Mouse (Mus musculus): ENCODE measurements around the gene Gm47289. TPM values are rescaled to one million over a fixed set of nuclear protein-coding genes. Genes with fewer than 3 reads are reported as not detected.

Gm47289 gene
- not detected for polyA plus RNA-seq (2012; fragmentation: generic; extraction: Trizol)

DNA sequence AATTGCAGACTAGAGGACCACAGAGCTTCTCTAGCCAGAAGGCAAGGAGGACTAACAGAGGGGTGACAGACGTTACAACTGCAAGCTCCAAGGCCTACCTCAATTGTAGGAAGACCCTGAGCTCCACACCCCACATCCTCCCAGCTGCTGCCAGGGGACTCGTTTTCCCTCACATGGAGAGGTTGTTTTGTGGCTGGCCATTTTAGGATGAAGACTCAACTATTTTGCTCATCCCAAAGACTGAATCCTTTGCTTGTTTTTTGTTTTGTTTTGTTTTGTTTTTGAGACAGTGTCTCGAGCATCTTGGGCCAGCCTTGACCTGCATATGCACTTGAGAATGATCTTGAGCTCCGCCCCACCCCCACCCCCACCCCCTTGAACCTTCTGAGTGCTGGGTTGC, at the start of gene Gm47289:
Gm47289 (plus strand) TSS at position 301 of the 400 bp plus-strand sequence.

GRCm38 (mm10) chr9:119156278-119157201, 2.4 kb upstream of the Gm47289 start, which contains the start of gene Acaa1b:
Gene Acaa1b (minus strand): TSS chr9:119157093.

DNA sequence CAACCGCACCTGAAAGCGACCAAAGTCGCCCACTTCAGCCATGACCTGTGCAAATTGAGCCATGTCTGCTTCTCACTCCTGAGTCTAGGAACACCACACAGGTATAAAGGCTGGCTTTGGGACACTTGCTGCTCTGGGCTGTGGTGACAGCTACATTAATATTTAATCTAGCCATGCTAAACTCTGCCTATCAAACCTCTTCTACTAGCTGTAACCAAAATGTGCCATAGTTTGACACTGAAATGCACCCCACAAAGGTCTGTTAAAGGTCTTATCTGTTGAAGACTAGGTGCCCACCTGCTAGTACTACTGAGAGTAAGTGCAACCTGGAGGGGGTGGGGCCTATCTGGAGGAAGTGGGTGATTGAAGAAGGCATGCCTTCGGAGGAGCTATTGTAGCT, 50.0 kb downstream of the Gm47289 start, which contains the start of gene Slc22a13:
Slc22a13 (minus strand) TSS at position 101 of the 400 bp plus-strand sequence.

Other genes with a start within 250 kb of the Gm47289 start
- 10 to 100 TPM in 1 of 2 experiments, 1 to 10 TPM in 1; 5.0 to 14.3 TPM for gene Ctdspl, start 232.7 kb upstream of the Gm47289 start, polyA plus RNA-seq (2012; fragmentation: generic; extraction: Trizol)
- gene Vill, start 106.4 kb upstream of the Gm47289 start, polyA plus RNA-seq (2012; fragmentation: generic; extraction: Trizol) = 10 to 100 TPM in 1 of 2 experiments, 1 to 10 TPM in 1; 2.0 to 12.0 TPM
- 10 to 100 TPM; 13.0 to 41.1 TPM for gene Plcd1, start 65.7 kb upstream of the Gm47289 start, polyA plus RNA-seq (2012; fragmentation: generic; extraction: Trizol)
- under 1 TPM; 0.05 to 0.66 TPM for gene Dlec1, start 56.7 kb upstream of the Gm47289 start, polyA plus RNA-seq (2012; fragmentation: generic; extraction: Trizol)
- gene Acaa1b, start 2.1 kb upstream of the Gm47289 start, polyA plus RNA-seq (2012; fragmentation: generic; extraction: Trizol) = 1 to 10 TPM; 1.5 to 1.6 TPM
- not detected for gene Slc22a13, start 49.9 kb downstream of the Gm47289 start, polyA plus RNA-seq (2012; fragmentation: generic; extraction: Trizol)
- gene Oxsr1, start 163.3 kb downstream of the Gm47289 start, polyA plus RNA-seq (2012; fragmentation: generic; extraction: Trizol) = 1 to 10 TPM; 1.5 to 7.9 TPM
- gene Acaa1a, start 180.5 kb downstream of the Gm47289 start, polyA plus RNA-seq (2012; fragmentation: generic; extraction: Trizol) = 10 to 100 TPM; 30.6 to 66.9 TPM
- gene Myd88, start 182.2 kb downstream of the Gm47289 start, polyA plus RNA-seq (2012; fragmentation: generic; extraction: Trizol) = 10 to 100 TPM; 13.9 to 25.7 TPM
- 1 to 10 TPM; 1.3 to 1.4 TPM for gene Xylb, start 198.2 kb downstream of the Gm47289 start, polyA plus RNA-seq (2012; fragmentation: generic; extraction: Trizol)
- gene Slc22a14, start 206.4 kb downstream of the Gm47289 start, polyA plus RNA-seq (2012; fragmentation: generic; extraction: Trizol) = not detected
- gene Acvr2b, start 243.0 kb downstream of the Gm47289 start, polyA plus RNA-seq (2012; fragmentation: generic; extraction: Trizol) = 1 to 10 TPM; 1.9 to 2.7 TPM